Mouse (Mus musculus): ENCODE measurements at regions not wholly inside any gene's neighbourhood (a gene's known extent, or its start where the extent isn't known, plus 50 kb on each side); places are given as distances from the start of the nearest gene placed in this dataset.
A peak's percentile ranks its signal among the peaks of the same experiment; 100 is the strongest.

DNA sequence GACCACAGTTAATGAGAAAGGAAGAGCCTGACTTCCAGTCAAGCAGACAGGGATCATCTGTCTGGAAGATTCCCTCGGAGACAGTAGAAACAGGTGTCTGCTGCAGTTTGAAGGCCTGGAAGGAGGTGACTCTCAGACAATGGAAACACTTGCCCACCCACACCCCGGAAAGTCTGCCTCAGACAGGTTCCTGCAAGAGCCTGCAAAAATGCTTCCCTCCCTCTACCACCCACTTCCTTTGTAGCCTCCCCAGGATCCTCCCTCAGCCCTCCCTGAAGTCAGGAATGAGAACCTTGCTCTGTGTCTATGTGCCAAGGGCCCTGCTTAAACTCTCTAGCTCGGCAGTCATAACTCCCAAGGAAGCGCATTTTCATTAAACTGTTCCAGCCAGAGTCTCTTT is 226.2 kb downstream of the Mycn start:
- Histone ChIP-seq H3K9me3 (replicated peaks; ENCODE audit: control insufficient read depth, low read length) (no peaks in the 10 kb centered on the region), H3K4me1 (ENCODE audit: control insufficient read depth, insufficient read depth, low read length) (no peaks in the 10 kb centered on the region), H3K4me3 (ENCODE audit: low read depth, low read length) (no peak overlapping the region), H3K27ac (ENCODE audit: low read depth, low read length) (no peak overlapping the region), H3K9ac (ENCODE audit: low read depth, low read length) (no peak overlapping the region), H3K27me3 (ENCODE audit: control insufficient read depth, insufficient read depth, low read length) (no peaks in the 10 kb centered on the region), H3K36me3 (ENCODE audit: control insufficient read depth, insufficient read depth, low read length) (no peaks in the 10 kb centered on the region), H3K4me2 (no peak overlapping the region)
- no peak for ATAC-seq (replicated peaks; ENCODE audit: insufficient number of reproducible peaks, low FRiP score, low TSS enrichment)
- WGBS (ENCODE audit: insufficient replicate concordance), result 57% methylated on average over 4 of the region's 4 CpGs

DNA sequence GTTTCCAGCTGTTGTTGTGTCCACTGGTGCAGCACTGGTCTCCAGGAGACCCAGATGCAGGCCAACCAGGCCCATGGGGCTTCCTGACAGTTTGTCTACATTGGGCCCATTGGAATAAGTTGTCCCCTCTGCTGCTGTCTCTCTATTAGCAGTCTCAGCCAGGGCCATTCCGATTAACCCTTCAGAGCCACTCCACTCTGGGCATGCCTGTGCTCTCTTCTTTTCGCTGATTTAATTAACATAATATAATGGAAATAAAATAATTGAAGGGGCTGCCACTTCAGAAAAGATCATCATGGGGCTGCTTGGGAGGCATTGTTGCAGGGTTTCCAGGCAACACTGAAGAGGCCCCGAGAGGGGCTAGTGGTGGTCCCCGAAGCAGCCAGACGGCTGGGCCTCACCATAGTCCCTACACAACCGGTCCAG is 231.5 kb downstream of the Mycn start:
- Histone ChIP-seq H3K27me3 (ENCODE audit: control insufficient read depth, insufficient read depth, low read length) (no peaks in the 10 kb centered on the region), H3K36me3 (ENCODE audit: control insufficient read depth, insufficient read depth, low read length) (no peaks in the 10 kb centered on the region)

DNA sequence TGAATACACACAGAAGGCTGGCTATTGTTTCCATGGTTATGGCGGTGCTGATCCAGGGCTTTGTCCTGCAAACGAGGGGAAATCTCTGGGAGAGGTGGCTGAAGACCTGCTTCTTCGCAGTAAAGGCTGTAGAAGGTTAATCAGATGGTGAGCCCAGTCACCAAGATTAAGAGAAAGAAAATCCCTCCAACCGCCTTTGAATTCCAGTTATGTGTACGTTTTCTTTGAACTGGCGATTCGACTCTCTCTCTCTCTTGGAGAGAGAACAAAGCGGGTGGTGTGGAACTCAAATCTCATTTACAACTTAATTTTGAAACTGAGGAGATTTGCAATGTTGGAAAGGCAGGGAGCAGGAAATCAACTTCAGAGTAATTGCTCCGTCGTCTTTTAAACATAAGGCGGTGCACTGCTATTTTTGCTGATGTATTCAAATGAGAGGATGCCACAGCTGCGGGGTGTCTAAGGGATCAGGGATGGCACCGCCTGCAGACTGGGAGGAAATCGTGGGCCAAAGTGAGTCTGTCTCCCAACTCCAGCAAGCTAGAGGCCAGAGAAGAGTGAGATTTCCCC is 232.7 kb downstream of the Mycn start:
- no peaks in the 10 kb centered on the region for H3K27me3 ChIP-seq (ENCODE audit: control insufficient read depth, insufficient read depth, low read length)
- no peak overlapping the region for H3K4me3 ChIP-seq (ENCODE audit: low read depth, low read length)
- H3K9me3 ChIP-seq (replicated peaks; ENCODE audit: control insufficient read depth, low read length), result peaks cover 5% of the 10 kb centered on the region; the same call in 1 of the 2 replicates
- ATAC-seq (replicated peaks; ENCODE audit: insufficient number of reproducible peaks, low FRiP score, low TSS enrichment), result no peak
- no peak overlapping the region for H3K9ac ChIP-seq (ENCODE audit: low read depth, low read length)
- H3K27ac ChIP-seq (ENCODE audit: low read depth, low read length), result no peak overlapping the region
- H3K4me1 ChIP-seq (ENCODE audit: control insufficient read depth, insufficient read depth, low read length), result no peaks in the 10 kb centered on the region
- H3K4me2 ChIP-seq, result no peak overlapping the region
- H3K36me3 ChIP-seq (ENCODE audit: control insufficient read depth, insufficient read depth, low read length), result no peaks in the 10 kb centered on the region
- 42% methylated on average over 14 of the region's 14 CpGs for WGBS (ENCODE audit: insufficient replicate concordance)

More for the DNA sequence above, 231.5 kb downstream of the Mycn start:
- no peak overlapping the region for H3K27ac ChIP-seq (ENCODE audit: low read depth, low read length)
- H3K4me1 ChIP-seq (ENCODE audit: control insufficient read depth, insufficient read depth, low read length), result no peaks in the 10 kb centered on the region
- H3K9ac ChIP-seq (ENCODE audit: low read depth, low read length), result no peak overlapping the region
- peaks cover 5% of the 10 kb centered on the region; the same call in 1 of the 2 replicates for H3K9me3 ChIP-seq (replicated peaks; ENCODE audit: control insufficient read depth, low read length)
- no peak for ATAC-seq (replicated peaks; ENCODE audit: insufficient number of reproducible peaks, low FRiP score, low TSS enrichment)
- no peak overlapping the region for H3K4me2 ChIP-seq
- H3K4me3 ChIP-seq (ENCODE audit: low read depth, low read length), result no peak overlapping the region
- 84% methylated on average over 6 of the region's 6 CpGs for WGBS (ENCODE audit: insufficient replicate concordance)

DNA sequence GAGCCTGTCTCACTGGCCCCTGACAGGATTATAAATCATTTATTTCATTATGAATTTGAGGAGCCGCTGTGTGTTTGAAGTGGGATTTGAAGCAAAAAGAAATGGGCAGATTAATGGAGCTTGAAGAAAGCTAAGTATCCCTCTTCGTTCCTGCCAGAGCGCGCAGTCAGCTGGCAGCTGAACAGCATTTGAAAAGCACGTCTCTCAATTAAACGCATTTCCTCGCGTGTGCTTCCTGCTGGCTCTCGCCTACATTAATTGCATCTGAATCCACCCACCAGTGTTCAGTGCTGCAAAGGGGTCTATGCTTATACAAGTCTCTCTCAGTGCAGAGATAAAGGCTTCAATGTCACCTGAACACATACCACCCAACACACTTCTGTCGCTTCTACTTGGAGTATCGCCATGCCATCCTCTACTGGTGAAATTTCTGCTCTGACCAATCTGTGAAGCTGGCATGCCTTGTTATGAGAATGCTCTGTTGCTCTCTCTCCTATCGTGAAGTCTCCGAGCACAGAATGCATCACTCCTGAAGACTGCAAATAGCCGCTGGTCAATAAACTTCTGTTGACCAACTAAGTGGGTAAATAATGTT is 235.3 kb downstream of the Mycn start:
- ATAC-seq (replicated peaks; ENCODE audit: insufficient number of reproducible peaks, low FRiP score, low TSS enrichment), result no peak
- Histone ChIP-seq H3K4me3 (ENCODE audit: low read depth, low read length) (no peak overlapping the region), H3K27me3 (ENCODE audit: control insufficient read depth, insufficient read depth, low read length) (no peaks in the 10 kb centered on the region), H3K4me1 (ENCODE audit: control insufficient read depth, insufficient read depth, low read length) (no peaks in the 10 kb centered on the region), H3K4me2 (no peak overlapping the region), H3K9me3 (replicated peaks; ENCODE audit: control insufficient read depth, low read length) (peaks cover 5% of the 10 kb centered on the region; the same call in 1 of the 2 replicates), H3K9ac (ENCODE audit: low read depth, low read length) (no peak overlapping the region), H3K27ac (ENCODE audit: low read depth, low read length) (no peak overlapping the region), H3K36me3 (ENCODE audit: control insufficient read depth, insufficient read depth, low read length) (no peaks in the 10 kb centered on the region)
- WGBS (ENCODE audit: insufficient replicate concordance), result 90% methylated on average over 14 of the region's 14 CpGs

DNA sequence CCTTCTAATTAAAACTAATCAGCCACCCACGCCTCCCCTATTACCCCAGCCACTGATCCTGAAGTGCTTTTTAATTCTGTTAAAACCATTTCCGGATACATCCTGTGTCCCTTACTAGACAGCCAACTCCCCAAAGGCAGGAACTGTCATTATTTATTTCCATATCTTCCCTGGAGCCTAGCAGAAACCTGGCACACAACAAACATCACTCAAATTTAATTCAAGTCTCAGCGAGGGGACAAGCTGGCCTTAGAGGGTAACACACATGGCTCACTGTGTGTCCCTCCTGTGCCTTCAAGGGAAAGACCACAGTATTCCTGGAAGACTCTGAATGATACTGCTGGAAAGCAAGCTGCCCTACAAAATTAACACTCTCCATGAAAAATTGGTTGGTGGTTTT is 240.0 kb downstream of the Mycn start:
- Histone ChIP-seq H3K27ac (ENCODE audit: low read depth, low read length) (no peak overlapping the region), H3K9me3 (replicated peaks; ENCODE audit: control insufficient read depth, low read length) (no peaks in the 10 kb centered on the region), H3K4me1 (ENCODE audit: control insufficient read depth, insufficient read depth, low read length) (no peaks in the 10 kb centered on the region), H3K9ac (ENCODE audit: low read depth, low read length) (no peak overlapping the region), H3K4me2 (no peak overlapping the region), H3K36me3 (ENCODE audit: control insufficient read depth, insufficient read depth, low read length) (no peaks in the 10 kb centered on the region), H3K4me3 (ENCODE audit: low read depth, low read length) (no peak overlapping the region), H3K27me3 (ENCODE audit: control insufficient read depth, insufficient read depth, low read length) (no peaks in the 10 kb centered on the region)
- no peak for ATAC-seq (replicated peaks; ENCODE audit: insufficient number of reproducible peaks, low FRiP score, low TSS enrichment)
- 61% methylated on average over 3 of the region's 3 CpGs for WGBS (ENCODE audit: insufficient replicate concordance)

DNA sequence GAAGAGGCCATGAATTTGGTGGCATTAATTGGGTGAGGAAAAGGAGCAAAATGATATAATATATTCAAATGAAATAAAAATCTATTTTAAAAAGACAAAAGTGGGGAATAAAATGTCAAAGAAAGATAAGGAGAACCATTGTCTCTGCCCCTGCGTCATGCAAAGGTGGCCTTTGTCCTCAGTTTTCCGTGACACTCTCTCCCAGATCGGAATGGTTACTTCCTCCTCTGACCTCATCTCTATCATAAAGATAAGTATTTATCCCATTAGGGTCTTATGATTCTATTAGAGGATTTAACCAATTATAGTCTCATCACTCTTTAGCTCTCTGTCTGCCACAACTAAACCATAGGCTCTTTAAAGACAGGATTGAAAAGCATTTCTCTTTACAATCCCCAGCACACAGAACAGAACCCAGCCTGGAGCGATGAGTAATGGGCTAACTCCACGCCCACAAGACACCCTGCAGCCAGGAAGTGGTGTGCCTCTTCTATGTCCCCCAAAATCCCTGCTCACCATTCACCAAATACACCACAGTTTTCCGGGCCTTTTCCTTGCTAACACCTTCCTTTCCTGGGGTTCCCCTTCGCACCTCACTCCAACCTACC is 240.6 kb downstream of the Mycn start:
- Histone ChIP-seq H3K27ac (ENCODE audit: low read depth, low read length) (no peak overlapping the region), H3K4me2 (no peak overlapping the region), H3K4me1 (ENCODE audit: control insufficient read depth, insufficient read depth, low read length) (no peaks in the 10 kb centered on the region), H3K9me3 (replicated peaks; ENCODE audit: control insufficient read depth, low read length) (no peaks in the 10 kb centered on the region), H3K27me3 (ENCODE audit: control insufficient read depth, insufficient read depth, low read length) (no peaks in the 10 kb centered on the region), H3K4me3 (ENCODE audit: low read depth, low read length) (no peak overlapping the region), H3K36me3 (ENCODE audit: control insufficient read depth, insufficient read depth, low read length) (no peaks in the 10 kb centered on the region), H3K9ac (ENCODE audit: low read depth, low read length) (no peak overlapping the region)
- no peak for ATAC-seq (replicated peaks; ENCODE audit: insufficient number of reproducible peaks, low FRiP score, low TSS enrichment)
- 67% methylated on average over 7 of the region's 7 CpGs for whole genome bisulfite sequencing (ENCODE audit: insufficient replicate concordance)

DNA sequence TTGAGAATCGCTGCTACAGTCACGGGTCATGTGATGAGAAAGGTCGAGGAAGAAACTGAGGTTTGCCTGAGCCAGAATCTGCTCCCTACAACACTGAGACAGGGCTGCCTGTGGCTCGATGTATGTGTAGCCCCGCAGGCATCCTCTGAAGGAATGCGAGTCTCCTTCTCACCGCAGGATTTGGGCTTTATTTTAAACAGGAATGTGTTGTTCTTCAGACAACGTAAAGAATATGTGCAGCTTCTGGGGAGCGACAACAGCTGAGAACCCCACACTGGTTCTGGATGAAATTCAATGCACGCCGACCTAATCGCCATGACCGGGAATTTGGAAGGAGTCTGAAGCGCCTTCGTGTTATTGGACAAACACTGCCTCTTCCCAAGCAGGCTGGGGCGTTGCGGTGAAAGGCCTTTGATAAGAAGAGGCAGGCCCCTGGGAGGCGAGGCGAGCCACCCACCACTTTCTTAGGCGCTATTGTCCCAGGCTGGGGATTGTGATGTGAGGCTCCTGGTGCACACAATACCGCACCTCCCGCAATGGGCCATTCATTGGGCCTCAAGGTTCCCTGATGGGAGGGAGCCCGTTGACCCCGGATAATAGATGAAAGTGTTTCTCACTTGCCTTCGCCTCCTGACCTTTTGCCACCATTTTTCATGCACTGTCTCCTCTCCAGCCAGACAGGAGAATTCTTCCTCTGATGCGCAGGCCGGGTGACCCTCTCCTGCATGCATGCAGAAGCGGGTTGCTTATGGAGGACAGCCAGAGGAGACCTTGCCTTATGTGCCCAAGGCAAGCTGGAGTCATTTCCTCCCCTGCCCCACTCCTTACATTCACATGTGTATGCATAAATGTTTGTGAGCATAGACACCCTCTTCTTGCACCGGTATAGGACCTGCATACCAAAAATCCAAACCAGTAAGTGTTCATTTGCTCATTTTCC is 247.6 kb downstream of the Mycn start:
- peaks cover 12% of the 10 kb centered on the region; the same call in 1 of the 2 replicates for H3K4me1 ChIP-seq (ENCODE audit: control insufficient read depth, insufficient read depth, low read length)
- peaks cover 3% of the 10 kb centered on the region; the same call in 1 of the 2 replicates for H3K27me3 ChIP-seq (ENCODE audit: control insufficient read depth, insufficient read depth, low read length)
- peak overlapping the region; percentile 25 for H3K4me2 ChIP-seq
- H3K27ac ChIP-seq (ENCODE audit: low read depth, low read length), result no peak overlapping the region
- H3K4me3 ChIP-seq (ENCODE audit: low read depth, low read length), result no peak overlapping the region
- H3K9me3 ChIP-seq (replicated peaks; ENCODE audit: control insufficient read depth, low read length), result no peaks in the 10 kb centered on the region
- ATAC-seq (replicated peaks; ENCODE audit: insufficient number of reproducible peaks, low FRiP score, low TSS enrichment), result no peak
- no peaks in the 10 kb centered on the region for H3K36me3 ChIP-seq (ENCODE audit: control insufficient read depth, insufficient read depth, low read length)
- no peak overlapping the region; the same call in 1 of the 2 replicates for H3K9ac ChIP-seq (ENCODE audit: low read depth, low read length)
- WGBS (ENCODE audit: insufficient replicate concordance), result 19% methylated on average over 29 of the region's 29 CpGs

DNA sequence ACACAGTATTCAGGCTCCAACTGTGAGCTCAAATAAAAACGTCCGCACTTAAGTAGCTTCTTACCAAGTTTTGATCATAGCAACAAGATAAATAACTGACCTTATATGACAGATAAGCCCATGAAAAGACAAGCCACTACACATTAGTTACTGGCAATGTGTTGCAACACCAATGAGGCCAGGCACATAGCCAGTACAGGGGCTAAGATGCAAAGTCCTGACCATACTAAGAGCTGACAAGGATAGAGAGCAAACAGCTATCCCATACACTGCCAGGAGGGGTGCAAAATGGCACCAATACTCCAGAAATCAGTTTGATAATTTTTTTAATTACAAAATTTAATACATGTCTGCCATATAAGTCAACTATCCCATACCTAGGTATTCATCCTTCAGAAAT is 254.3 kb downstream of the Mycn start:
- Histone ChIP-seq H3K9me3 (replicated peaks; ENCODE audit: control insufficient read depth, low read length) (no peaks in the 10 kb centered on the region), H3K27ac (ENCODE audit: low read depth, low read length) (no peak overlapping the region), H3K36me3 (ENCODE audit: control insufficient read depth, insufficient read depth, low read length) (no peaks in the 10 kb centered on the region), H3K4me2 (no peak overlapping the region), H3K4me3 (ENCODE audit: low read depth, low read length) (no peak overlapping the region), H3K9ac (ENCODE audit: low read depth, low read length) (no peak overlapping the region), H3K27me3 (ENCODE audit: control insufficient read depth, insufficient read depth, low read length) (no peaks in the 10 kb centered on the region), H3K4me1 (ENCODE audit: control insufficient read depth, insufficient read depth, low read length) (peaks cover 21% of the 10 kb centered on the region)
- WGBS (ENCODE audit: insufficient replicate concordance), result 82% methylated on average over 2 of the region's 2 CpGs
- ATAC-seq (replicated peaks; ENCODE audit: insufficient number of reproducible peaks, low FRiP score, low TSS enrichment), result no peak
